Mouse (Mus musculus) embryonic facial prominence, embryonic 15.5 days (tissue): ENCODE data around the gene Il25. TPM values are rescaled to one million over a fixed set of nuclear protein-coding genes. Genes with fewer than 3 reads are reported as not detected.
"Not testable (repeated sequence)": the region's sequence is repeated elsewhere in the genome, so short reads cannot be mapped to it uniquely, and the experiment has no call there.

Experiments
- ATAC-seq: fragments of 200-750 bp; cut with Nextera tagmentation; 2 replicates; pipeline ENCODE4 v1.8.0; 2017; ENCODE audit warnings: low read depth, moderate TSS enrichment; ENCODE audit not compliant: insufficient number of reproducible peaks, low FRiP score, low TSS enrichment
- H3K27ac ChIP-seq: fragments of 300-500 bp; sonication (generic); replicated peaks from 2 replicates; pipeline ENCODE4 v1.5.1; 2015; ENCODE audit warnings: mild to moderate bottlenecking, inconsistent platforms
- H3K27me3 ChIP-seq: fragments of 300-500 bp; sonication (generic); 2 replicates; pipeline ENCODE4 v1.6.1; 2015; ENCODE audit warnings: inconsistent platforms
- H3K36me3 ChIP-seq: fragments of 300-500 bp; sonication (generic); 2 replicates; pipeline ENCODE4 v1.6.1; 2015; ENCODE audit warnings: mild to moderate bottlenecking, inconsistent platforms
- H3K4me1 ChIP-seq: fragments of 300-500 bp; sonication (generic); 2 replicates; pipeline ENCODE4 v1.6.1; 2015; ENCODE audit warnings: inconsistent platforms
- H3K4me2 ChIP-seq: fragments of 300-500 bp; sonication (generic); replicated peaks from 2 replicates; pipeline ENCODE4 v1.6.1; 2015; ENCODE audit warnings: mild to moderate bottlenecking, inconsistent platforms
- H3K4me3 ChIP-seq: fragments of 300-500 bp; sonication (generic); replicated peaks from 2 replicates; pipeline ENCODE4 v1.5.1; 2015; ENCODE audit warnings: mild to moderate bottlenecking, inconsistent platforms
- H3K9ac ChIP-seq: fragments of 300-500 bp; sonication (generic); 2 replicates; pipeline ENCODE4 v1.6.1; 2015; ENCODE audit warnings: inconsistent platforms
- H3K9me3 ChIP-seq: fragments of 300-500 bp; sonication (generic); replicated peaks from 2 replicates; pipeline ENCODE4 v1.6.1; 2016; ENCODE audit warnings: inconsistent platforms
- WGBS: fragments of 180-500 bp; shearing (Covaris S2); methylation state at CpG from one replicate; pipeline ENCODE4 v1.1.7; 2015; 5-methylcytosine and 5-hydroxymethylcytosine counted together
- polyA plus RNA-seq: library from polyadenylated mRNA; unstranded; fragments of >200 nt; fragmentation: Nextera tagmentation; extraction: Ambion mirVana; gene quantifications from 2 replicates; pipeline ENCODE4 v1.2.1, GENCODE M21; 2015

Il25 gene
- polyA plus RNA-seq, 1 experiment from 2014 or later: 0.47 TPM

- H3K27ac ChIP-seq: no peak overlapping the region
- no peak overlapping the region for H3K4me2 ChIP-seq
- no peak overlapping the region for H3K4me3 ChIP-seq
- 79% methylated on average over 3 of the region's 3 CpGs for WGBS
- no peaks in the 10 kb centered on the region for H3K4me1 ChIP-seq
- H3K9me3 ChIP-seq: no peaks in the 10 kb centered on the region
- no peaks in the 10 kb centered on the region for H3K36me3 ChIP-seq
- ATAC-seq: no peak
- no peaks in the 10 kb centered on the region for H3K27me3 ChIP-seq
- no peak overlapping the region for H3K9ac ChIP-seq
Measured at GRCm38 (mm10) chr14:54959197-54959596, 26.7 kb downstream of the Il25 start.

- H3K27me3 ChIP-seq, H3K9me3 ChIP-seq, H3K4me2 ChIP-seq, H3K4me3 ChIP-seq, H3K9ac ChIP-seq, H3K4me1 ChIP-seq, H3K36me3 ChIP-seq, H3K27ac ChIP-seq: not testable (repeated sequence)
- ATAC-seq: 0 out of 2 replicates have a peak, but pooled peaks have one; percentile 32
- 90% methylated on average over 12 of the region's 12 CpGs for WGBS
Measured at GRCm38 (mm10) chr14:54959853-54960613, 27.5 kb downstream of the Il25 start.

- no peaks in the 10 kb centered on the region for H3K27me3 ChIP-seq
- no peak overlapping the region for H3K4me3 ChIP-seq
- ATAC-seq: no peak
- no peaks in the 10 kb centered on the region for H3K9me3 ChIP-seq
- no peak overlapping the region for H3K27ac ChIP-seq
- 57% methylated on average over 10 of the region's 10 CpGs for WGBS
- no peaks in the 10 kb centered on the region for H3K36me3 ChIP-seq
- no peaks in the 10 kb centered on the region for H3K4me1 ChIP-seq
- H3K4me2 ChIP-seq: no peak overlapping the region
- no peak overlapping the region for H3K9ac ChIP-seq
Measured at GRCm38 (mm10) chr14:54960769-54961168, 28.3 kb downstream of the Il25 start.

- no peak for ATAC-seq
- Histone ChIP-seq H3K27me3 (no peaks in the 10 kb centered on the region), H3K4me3 (no peak overlapping the region), H3K9me3 (no peaks in the 10 kb centered on the region), H3K36me3 (no peaks in the 10 kb centered on the region), H3K4me1 (no peaks in the 10 kb centered on the region), H3K4me2 (no peak overlapping the region), H3K9ac (no peak overlapping the region), H3K27ac (no peak overlapping the region)
- WGBS: 77% methylated on average over 5 of the region's 5 CpGs
Measured at GRCm38 (mm10) chr14:54961487-54961886, 29.0 kb downstream of the Il25 start.

GRCm38 (mm10) chr14:54962714-54963113 is 30.2 kb downstream of the Il25 start:
- Histone ChIP-seq H3K36me3 (no peaks in the 10 kb centered on the region), H3K27ac (no peak overlapping the region), H3K4me3 (no peak overlapping the region), H3K4me2 (no peak overlapping the region), H3K9me3 (no peaks in the 10 kb centered on the region), H3K4me1 (no peaks in the 10 kb centered on the region), H3K27me3 (no peaks in the 10 kb centered on the region), H3K9ac (no peak overlapping the region)
- 80% methylated on average over 7 of the region's 7 CpGs for WGBS
- no peak for ATAC-seq

GRCm38 (mm10) chr14:54963727-54964126 is 31.2 kb downstream of the Il25 start:
- WGBS: 87% methylated on average over 11 of the region's 11 CpGs
- H3K27ac ChIP-seq: no peak overlapping the region
- no peak overlapping the region for H3K4me2 ChIP-seq
- H3K9ac ChIP-seq: no peak overlapping the region
- H3K27me3 ChIP-seq: no peaks in the 10 kb centered on the region
- H3K9me3 ChIP-seq: no peaks in the 10 kb centered on the region
- no peak overlapping the region for H3K4me3 ChIP-seq
- no peaks in the 10 kb centered on the region for H3K36me3 ChIP-seq
- ATAC-seq: no peak
- no peaks in the 10 kb centered on the region for H3K4me1 ChIP-seq

- Histone ChIP-seq H3K27ac (no peak overlapping the region), H3K36me3 (no peaks in the 10 kb centered on the region), H3K27me3 (no peaks in the 10 kb centered on the region), H3K9ac (no peak overlapping the region), H3K4me1 (no peaks in the 10 kb centered on the region), H3K9me3 (no peaks in the 10 kb centered on the region), H3K4me2 (no peak overlapping the region), H3K4me3 (no peak overlapping the region)
- no peak for ATAC-seq
- WGBS: 75% methylated on average over 15 of the region's 15 CpGs
Measured at GRCm38 (mm10) chr14:54965044-54965443, 32.5 kb downstream of the Il25 start.

GRCm38 (mm10) chr14:54965631-54966030 is 33.1 kb downstream of the Il25 start:
- H3K4me1 ChIP-seq: no peaks in the 10 kb centered on the region
- H3K9ac ChIP-seq: no peak overlapping the region
- no peak overlapping the region for H3K4me3 ChIP-seq
- H3K27me3 ChIP-seq: no peaks in the 10 kb centered on the region
- H3K4me2 ChIP-seq: no peak overlapping the region
- no peak for ATAC-seq
- 65% methylated on average over 6 of the region's 6 CpGs for WGBS
- H3K27ac ChIP-seq: no peak overlapping the region
- H3K9me3 ChIP-seq: no peaks in the 10 kb centered on the region
- no peaks in the 10 kb centered on the region for H3K36me3 ChIP-seq

GRCm38 (mm10) chr14:54966320-54966977 is 34.0 kb downstream of the Il25 start, which contains the start of gene Myh6:
TSS of gene Myh6 (minus strand) at chr14:54966927.
- Histone ChIP-seq H3K4me3 (no peak within 1 kb of the TSS), H3K36me3 (no peaks in the 10 kb centered on the region), H3K9ac (no peak within 1 kb of the TSS), H3K4me1 (no peaks in the 10 kb centered on the region), H3K9me3 (no peaks in the 10 kb centered on the region), H3K27ac (no peak within 1 kb of the TSS), H3K27me3 (no peaks in the 10 kb centered on the region), H3K4me2 (no peak within 1 kb of the TSS)
- WGBS: 71% methylated on average over 7 of the region's 7 CpGs
- ATAC-seq: no peak

- H3K9me3 ChIP-seq: no peaks in the 10 kb centered on the region
- no peak overlapping the region for H3K27ac ChIP-seq
- H3K27me3 ChIP-seq: no peaks in the 10 kb centered on the region
- H3K9ac ChIP-seq: no peak overlapping the region
- H3K4me1 ChIP-seq: no peaks in the 10 kb centered on the region
- no peak for ATAC-seq
- no peak overlapping the region for H3K4me2 ChIP-seq
- H3K4me3 ChIP-seq: no peak overlapping the region
- no peaks in the 10 kb centered on the region for H3K36me3 ChIP-seq
- WGBS: 80% methylated on average over 3 of the region's 3 CpGs
Measured at GRCm38 (mm10) chr14:54967874-54968273, 35.4 kb downstream of the Il25 start.

GRCm38 (mm10) chr14:54968344-54968743 is 35.8 kb downstream of the Il25 start:
- no peak for ATAC-seq
- Histone ChIP-seq H3K9me3 (no peaks in the 10 kb centered on the region), H3K27ac (no peak overlapping the region), H3K4me1 (no peaks in the 10 kb centered on the region), H3K4me2 (no peak overlapping the region), H3K36me3 (no peaks in the 10 kb centered on the region), H3K4me3 (no peak overlapping the region), H3K27me3 (no peaks in the 10 kb centered on the region), H3K9ac (no peak overlapping the region)

- H3K4me1 ChIP-seq, H3K36me3 ChIP-seq, H3K9me3 ChIP-seq, H3K9ac ChIP-seq, H3K4me3 ChIP-seq, H3K4me2 ChIP-seq, H3K27ac ChIP-seq, H3K27me3 ChIP-seq, ATAC-seq: not testable (repeated sequence)
- WGBS: 89% methylated on average over 9 of the region's 11 CpGs
Measured at GRCm38 (mm10) chr14:54972786-54973185, 40.3 kb downstream of the Il25 start.
